Mouse (Mus musculus) hindbrain, embryonic 14.5 days (tissue): ENCODE measurements around the gene Kcnip2. TPM values are rescaled to one million over a fixed set of nuclear protein-coding genes. Genes with fewer than 3 reads are reported as not detected.

Experiments
- ATAC-seq: fragments of 200-750 bp; cut with Nextera tagmentation; 2 replicates; pipeline ENCODE4 v1.8.0; 2017; ENCODE audit warnings: moderate number of reproducible peaks, mild to moderate bottlenecking, moderate TSS enrichment, moderate library complexity; ENCODE audit not compliant: low FRiP score
- DNase-seq: peaks from one replicate; pipeline ENCODE4 v3.0.0-alpha.2; 2015; ENCODE audit warnings: low spot score
- H3K27ac ChIP-seq: fragments of 300-500 bp; sonication (generic); 2 replicates; pipeline ENCODE4 v1.5.1; 2014; ENCODE audit warnings: mild to moderate bottlenecking, moderate library complexity
- H3K27me3 ChIP-seq: fragments of 300-500 bp; sonication (generic); 2 replicates; pipeline ENCODE4 v1.6.1; 2014; ENCODE audit warnings: mild to moderate bottlenecking, low read length, mixed read lengths; ENCODE audit not compliant: control insufficient read depth, insufficient read depth
- H3K36me3 ChIP-seq: fragments of 300-500 bp; sonication (generic); replicated peaks from 2 replicates; pipeline ENCODE4 v1.6.1; 2014; ENCODE audit not compliant: control insufficient read depth, insufficient read depth
- H3K4me1 ChIP-seq: fragments of 300-500 bp; sonication (generic); replicated peaks from 2 replicates; pipeline ENCODE4 v1.6.1; 2014; ENCODE audit warnings: antibody characterized with exemption, low read length, mixed read lengths; ENCODE audit not compliant: control insufficient read depth, insufficient read depth
- H3K4me2 ChIP-seq: fragments of 300-500 bp; sonication (generic); replicated peaks from 2 replicates; pipeline ENCODE4 v1.6.1; 2014; ENCODE audit warnings: mild to moderate bottlenecking, moderate library complexity
- H3K4me3 ChIP-seq: fragments of 300-500 bp; sonication (generic); replicated peaks from 2 replicates; pipeline ENCODE4 v1.5.1; 2014; ENCODE audit warnings: mild to moderate bottlenecking, low read length
- H3K9ac ChIP-seq: fragments of 300-500 bp; sonication (generic); 2 replicates; pipeline ENCODE4 v1.6.1; 2014
- H3K9me3 ChIP-seq: fragments of 300-500 bp; sonication (generic); 2 replicates; pipeline ENCODE4 v1.6.1; 2016; ENCODE audit warnings: low read length; ENCODE audit not compliant: control insufficient read depth
- WGBS: fragments of 180-500 bp; shearing (Covaris S2); extraction: QIAGEN DNeasy Blood & Tissue Kit; methylation state at CpG from one replicate; pipeline ENCODE4 v1.1.7; 2014; 5-methylcytosine and 5-hydroxymethylcytosine counted together
- polyA plus RNA-seq: library from polyadenylated mRNA; unstranded; fragments of >200 nt; fragmentation: Nextera tagmentation; extraction: Ambion mirVana; gene quantifications from 2 replicates; pipeline ENCODE4 v1.2.1, GENCODE M21; 2014

The Kcnip2 gene
- polyA plus RNA-seq, 1 experiment from 2014 or later: 17.6 TPM

DNA sequence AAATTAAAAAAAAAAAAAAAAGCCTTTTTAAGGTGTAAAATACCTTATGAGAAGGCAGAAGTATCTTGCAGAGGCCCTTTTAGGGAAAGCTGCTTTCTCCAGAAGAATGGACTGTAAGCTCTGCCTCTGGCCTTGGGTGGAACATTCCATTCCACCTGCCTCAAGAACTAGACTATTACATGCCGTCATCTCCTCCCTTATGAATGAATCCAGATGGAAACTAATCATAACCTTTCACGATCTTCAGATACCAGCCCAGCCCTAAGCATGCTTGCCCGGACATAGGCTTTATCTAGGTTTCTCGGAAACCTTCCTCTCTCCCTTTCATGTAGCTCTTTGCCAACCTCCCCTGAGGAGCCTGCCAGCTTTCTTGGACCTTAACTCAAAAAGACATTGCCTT, 27.5 kb downstream of the Kcnip2 start:
- WGBS: 92% methylated on average over 4 of the region's 4 CpGs
- no peak overlapping the region for H3K4me2 ChIP-seq
- H3K4me1 ChIP-seq: peaks cover 7% of the 10 kb centered on the region; the same call in 1 of the 2 replicates
- no peak overlapping the region for H3K4me3 ChIP-seq
- DNase-seq (no peak), ATAC-seq (no peak)
- no peaks in the 10 kb centered on the region for H3K27me3 ChIP-seq
- no peak overlapping the region for H3K27ac ChIP-seq
- no peaks in the 10 kb centered on the region for H3K9me3 ChIP-seq
- H3K36me3 ChIP-seq: no peaks in the 10 kb centered on the region
- H3K9ac ChIP-seq: no peak overlapping the region

DNA sequence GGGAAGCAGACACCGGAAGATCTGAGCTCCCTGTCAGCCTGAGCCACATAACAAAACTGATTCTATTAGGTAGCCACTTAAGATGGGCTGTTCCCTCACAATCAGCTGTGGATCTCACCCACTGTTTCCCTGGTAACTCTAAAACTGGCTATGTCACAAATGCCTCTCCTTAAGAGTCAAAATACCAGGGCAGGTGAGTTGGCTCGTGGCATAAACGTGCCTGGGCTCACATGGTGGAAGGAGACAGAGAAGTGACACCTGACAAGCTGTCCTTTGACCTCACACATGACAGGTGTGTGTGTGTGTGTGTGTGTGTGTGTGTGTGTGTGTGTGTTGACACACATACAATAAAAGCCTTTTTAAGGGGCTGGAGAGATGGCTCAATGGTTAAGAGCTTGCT, 28.4 kb downstream of the Kcnip2 start:
- WGBS: 79% methylated on average over 3 of the region's 3 CpGs
- Histone ChIP-seq H3K4me2 (no peak overlapping the region), H3K9me3 (no peaks in the 10 kb centered on the region), H3K27me3 (no peaks in the 10 kb centered on the region), H3K4me1 (peaks cover 5% of the 10 kb centered on the region; the same call in 1 of the 2 replicates), H3K36me3 (no peaks in the 10 kb centered on the region), H3K9ac (no peak overlapping the region), H3K27ac (no peak overlapping the region), H3K4me3 (no peak overlapping the region)
- no peak for ATAC-seq
- DNase-seq: no peak

DNA sequence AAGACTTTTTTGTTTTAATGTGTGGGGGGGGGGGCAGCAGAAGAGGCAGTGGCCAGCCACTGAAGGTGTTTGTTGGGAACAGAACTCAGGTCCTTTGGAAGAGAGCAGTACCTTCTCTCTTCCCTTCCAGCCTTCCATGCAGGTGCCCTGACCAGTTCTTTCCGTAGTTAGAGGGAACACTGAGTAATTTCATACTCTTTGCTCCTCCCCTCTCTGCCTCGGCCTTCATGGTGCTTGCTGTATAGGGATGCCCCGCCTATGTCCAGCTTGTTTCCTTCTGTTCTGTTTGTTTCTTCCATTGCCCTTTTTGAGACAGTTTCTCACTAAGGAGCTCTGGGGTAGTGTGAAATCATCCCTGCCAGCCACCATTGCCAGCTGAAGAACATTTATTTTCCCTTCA, 30.4 kb downstream of the Kcnip2 start:
- H3K9ac ChIP-seq: no peak overlapping the region
- H3K27me3 ChIP-seq: no peaks in the 10 kb centered on the region
- DNase-seq (no peak), ATAC-seq (no peak)
- H3K9me3 ChIP-seq: no peaks in the 10 kb centered on the region
- H3K36me3 ChIP-seq: peaks cover 8% of the 10 kb centered on the region
- 70% methylated on average over 3 of the region's 3 CpGs for WGBS
- H3K4me3 ChIP-seq: no peak overlapping the region
- H3K4me2 ChIP-seq: no peak overlapping the region
- H3K27ac ChIP-seq: no peak overlapping the region
- H3K4me1 ChIP-seq: peaks cover 22% of the 10 kb centered on the region

DNA sequence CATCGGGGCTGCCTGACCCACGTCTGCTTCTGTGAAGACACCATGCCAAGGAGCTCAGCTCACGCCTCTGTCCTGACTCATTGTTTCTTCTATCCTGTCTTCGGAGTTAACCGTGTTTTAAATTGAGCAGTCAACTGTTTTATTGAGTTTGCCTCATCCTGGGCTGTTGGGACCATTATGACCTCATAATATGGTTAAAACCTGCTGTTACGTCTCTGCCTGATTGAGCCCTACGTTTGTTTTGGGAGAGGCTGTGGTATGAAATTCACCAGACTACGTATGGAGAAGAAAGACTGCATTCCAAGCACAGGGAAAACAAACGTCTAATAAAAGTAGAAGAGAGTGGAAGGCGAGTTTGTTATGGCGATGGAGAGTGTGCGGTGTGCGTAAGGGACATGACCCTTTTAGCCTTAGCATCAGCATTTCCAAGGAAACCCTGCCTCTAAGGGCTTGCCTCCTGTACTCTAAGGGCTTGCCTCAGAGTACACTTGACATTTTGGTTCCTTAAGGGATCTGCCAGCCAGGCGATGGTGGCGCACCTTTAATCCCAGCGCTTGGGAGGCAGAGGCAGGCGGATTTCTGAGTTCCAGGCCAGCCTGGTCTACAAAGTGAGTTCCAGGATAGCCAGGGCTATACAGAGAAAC, 31.8 kb downstream of the Kcnip2 start:
- Histone ChIP-seq H3K9ac (peak overlapping the region; percentile 45), H3K4me3 (peak overlapping the region; percentile 100), H3K9me3 (no peaks in the 10 kb centered on the region), H3K36me3 (peaks cover 20% of the 10 kb centered on the region), H3K4me2 (peak overlapping the region; percentile 66), H3K27me3 (no peaks in the 10 kb centered on the region), H3K27ac (peak overlapping the region; percentile 70), H3K4me1 (peaks cover 34% of the 10 kb centered on the region)
- ATAC-seq (no peak), DNase-seq (no peak)
- 36% methylated on average over 17 of the region's 17 CpGs for WGBS

DNA sequence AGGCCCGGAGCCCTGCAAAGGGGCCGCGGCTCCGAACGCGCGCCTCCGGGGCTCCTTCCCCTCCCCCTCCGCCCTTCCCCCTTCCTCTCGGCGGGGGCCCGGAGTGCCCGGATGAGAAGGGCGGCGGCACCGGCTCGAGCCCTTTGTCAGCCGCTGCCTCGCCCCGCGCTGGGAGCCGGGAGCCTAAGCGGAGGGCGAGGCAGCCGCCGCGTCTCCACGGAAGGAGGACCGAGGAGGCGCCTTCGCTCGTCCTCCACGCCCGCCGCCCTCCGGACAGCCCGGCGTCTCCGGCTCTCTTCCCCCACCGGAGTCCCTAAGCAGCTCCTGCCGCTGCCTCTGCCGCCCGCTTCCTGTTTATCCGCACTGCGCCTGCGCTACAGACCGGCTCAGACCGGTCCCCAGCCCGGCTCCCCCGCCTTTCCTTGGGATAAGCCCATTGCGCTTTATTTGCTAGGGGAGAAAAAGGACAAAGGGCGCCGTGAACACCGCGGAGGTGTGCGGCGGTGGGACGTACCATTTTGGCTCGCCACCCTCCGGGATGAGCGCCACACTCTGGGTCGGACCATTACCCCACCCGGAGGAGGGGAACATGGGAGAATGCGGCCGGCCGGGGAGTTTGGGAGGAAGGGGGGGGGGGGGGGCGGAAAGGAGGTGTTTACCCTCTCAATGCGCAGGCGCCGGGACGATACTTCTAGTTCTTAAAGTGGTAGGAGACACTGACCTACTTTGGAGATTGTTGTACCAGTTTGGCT, 32.5 kb downstream of the Kcnip2 start, which contains the start of gene Mgea5:
Mgea5 (minus strand) TSS at position 657 of the 752 bp plus-strand sequence.
- Histone ChIP-seq H3K27ac (peak within 1 kb of the TSS; percentile 98), H3K4me3 (peak within 1 kb of the TSS; percentile 100), H3K36me3 (peaks cover 27% of the 10 kb centered on the region), H3K4me1 (peaks cover 34% of the 10 kb centered on the region), H3K4me2 (peak within 1 kb of the TSS; percentile 85), H3K9ac (peak within 1 kb of the TSS; percentile 98), H3K9me3 (no peaks in the 10 kb centered on the region), H3K27me3 (no peaks in the 10 kb centered on the region)
- ATAC-seq (peak; percentile 98), DNase-seq (peak; percentile 98)
- WGBS: under 1% methylated on average over 53 of the region's 71 CpGs

DNA sequence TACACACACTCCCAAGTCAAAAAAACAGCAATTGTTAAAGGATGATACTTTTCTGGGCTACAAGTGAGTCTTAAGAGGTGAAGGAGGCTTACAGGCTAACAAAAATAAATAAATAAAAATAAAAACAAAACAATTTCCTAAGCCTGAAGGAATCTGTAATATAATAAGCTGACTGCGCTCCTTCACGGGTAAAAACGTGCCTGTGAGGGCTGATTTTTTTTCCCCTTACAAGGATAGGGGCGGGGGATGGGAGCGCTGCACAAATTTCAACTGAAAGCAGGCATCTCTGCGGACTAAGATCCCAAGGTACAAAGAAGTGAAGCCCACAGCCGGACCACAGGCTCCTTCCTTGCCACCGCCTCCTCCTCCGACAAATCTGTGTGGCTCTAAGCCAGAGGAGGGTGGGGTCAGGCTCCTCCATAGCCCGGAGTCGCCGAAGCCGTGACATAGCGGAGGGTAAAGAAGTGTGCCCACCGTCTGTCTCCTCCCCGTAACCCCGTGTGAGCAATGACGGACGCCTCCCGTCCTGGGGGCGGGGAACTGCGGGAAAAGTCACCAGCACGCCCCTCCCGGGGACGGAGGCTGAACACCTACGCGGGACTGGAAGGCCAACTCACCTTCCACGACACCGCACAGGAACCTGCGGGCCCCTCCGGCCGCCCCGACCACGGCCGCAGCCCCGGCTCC, 33.4 kb downstream of the Kcnip2 start:
- Histone ChIP-seq H3K4me3 (peak overlapping the region; percentile 100), H3K4me2 (peak overlapping the region; percentile 85), H3K9ac (peak overlapping the region; percentile 98), H3K27ac (peak overlapping the region; percentile 98), H3K27me3 (no peaks in the 10 kb centered on the region), H3K4me1 (peaks cover 34% of the 10 kb centered on the region), H3K9me3 (no peaks in the 10 kb centered on the region), H3K36me3 (peaks cover 36% of the 10 kb centered on the region)
- WGBS: 2% methylated on average over 36 of the region's 36 CpGs
- peak; percentile 46 for ATAC-seq
- DNase-seq: peak; percentile 69

DNA sequence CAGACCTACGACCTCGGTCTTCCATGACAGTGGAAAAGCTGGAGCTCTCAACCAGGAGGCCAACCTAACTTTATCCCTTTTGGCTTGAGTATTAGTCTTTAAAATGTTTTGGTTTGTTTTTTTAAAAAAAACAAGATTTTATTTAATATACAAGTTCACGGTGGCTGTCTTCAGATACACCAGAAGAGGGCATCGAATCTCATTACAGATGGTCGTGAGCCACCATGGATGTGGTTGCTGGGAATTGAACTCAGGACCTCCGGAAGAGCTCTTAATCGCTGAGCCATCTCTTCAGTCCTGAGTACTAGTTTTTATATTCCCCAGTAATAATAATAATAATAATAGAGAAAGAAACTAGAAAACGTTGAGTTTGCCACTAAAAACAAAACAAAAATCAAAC, 34.2 kb downstream of the Kcnip2 start:
- H3K4me3 ChIP-seq: peak overlapping the region; percentile 100
- peaks cover 44% of the 10 kb centered on the region for H3K36me3 ChIP-seq
- DNase-seq: no peak
- H3K27ac ChIP-seq: no peak overlapping the region
- H3K4me1 ChIP-seq: peaks cover 34% of the 10 kb centered on the region
- H3K9me3 ChIP-seq: no peaks in the 10 kb centered on the region
- H3K27me3 ChIP-seq: no peaks in the 10 kb centered on the region
- peak overlapping the region; percentile 98; the same call in 1 of the 2 replicates for H3K9ac ChIP-seq
- WGBS: 57% methylated on average over 8 of the region's 8 CpGs
- H3K4me2 ChIP-seq: peak overlapping the region; percentile 85
- ATAC-seq: no peak

DNA sequence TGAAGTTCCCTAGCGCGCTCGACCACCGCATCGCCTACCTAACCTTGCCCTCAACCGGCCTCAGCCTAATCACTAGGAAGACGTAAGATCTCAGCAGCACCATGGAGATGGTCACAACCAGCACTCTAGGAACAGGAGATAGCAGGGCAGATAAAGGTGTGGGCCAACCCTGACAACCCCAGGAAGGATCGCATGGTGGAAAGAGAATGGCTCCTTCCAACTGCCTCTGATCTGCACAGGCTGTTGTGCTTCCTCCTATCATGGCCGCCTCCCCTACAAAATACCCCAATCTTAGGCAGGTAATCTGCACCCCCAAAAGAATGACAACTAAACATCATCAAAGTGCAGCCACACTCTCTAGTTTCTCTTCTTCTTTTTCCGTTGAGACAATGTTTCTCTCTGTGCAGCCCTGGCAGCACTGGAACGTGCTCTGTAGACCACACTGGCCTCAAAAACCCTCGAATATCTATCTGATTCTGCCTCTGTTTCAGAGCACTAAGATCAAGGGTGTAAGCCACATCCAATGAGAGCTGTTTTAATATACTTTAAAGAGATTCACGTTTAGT, 35.4 kb downstream of the Kcnip2 start:
- peaks cover 34% of the 10 kb centered on the region for H3K4me1 ChIP-seq
- 90% methylated on average over 13 of the region's 13 CpGs for WGBS
- no peaks in the 10 kb centered on the region for H3K27me3 ChIP-seq
- H3K9me3 ChIP-seq: no peaks in the 10 kb centered on the region
- DNase-seq: no peak
- peak overlapping the region; percentile 85 for H3K4me2 ChIP-seq
- no peak overlapping the region for H3K27ac ChIP-seq
- no peak for ATAC-seq
- peaks cover 56% of the 10 kb centered on the region for H3K36me3 ChIP-seq
- no peak overlapping the region; the same call in 1 of the 2 replicates for H3K9ac ChIP-seq
- no peak overlapping the region for H3K4me3 ChIP-seq

DNA sequence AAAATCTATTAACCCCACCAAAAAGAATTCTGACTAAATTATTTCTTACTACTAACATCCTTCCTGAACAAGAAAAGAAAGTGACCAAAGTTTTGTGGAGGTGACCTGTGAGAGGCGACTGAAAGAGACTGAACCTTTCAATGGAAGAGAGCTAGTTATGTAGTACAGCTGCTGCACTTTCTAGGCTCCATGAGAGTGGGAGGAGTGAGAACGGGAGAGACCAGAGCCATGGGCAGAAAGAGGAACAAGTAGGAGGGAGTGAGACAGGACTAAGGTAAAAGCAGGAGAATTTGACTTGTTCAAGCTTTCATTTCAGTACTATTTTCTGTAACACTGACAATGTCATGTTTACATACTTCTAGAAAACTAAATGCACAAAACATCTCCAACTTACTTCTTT, 40.4 kb downstream of the Kcnip2 start:
- Histone ChIP-seq H3K9ac (no peak overlapping the region), H3K4me1 (peaks cover 13% of the 10 kb centered on the region), H3K27ac (no peak overlapping the region), H3K9me3 (no peaks in the 10 kb centered on the region), H3K36me3 (peaks cover 98% of the 10 kb centered on the region), H3K4me2 (no peak overlapping the region), H3K4me3 (no peak overlapping the region), H3K27me3 (no peaks in the 10 kb centered on the region)
- ATAC-seq (no peak), DNase-seq (no peak)
- WGBS: 85% methylated on average over 2 of the region's 2 CpGs
